Mouse (Mus musculus): ENCODE measurements around the gene H2-Eb1.
A peak's percentile ranks its signal among the peaks of the same experiment; 100 is the strongest.
"Not testable (repeated sequence)": the region's sequence is repeated elsewhere in the genome, so short reads cannot be mapped to it uniquely, and the experiment has no call there.

H2-Eb1 gene

DNA sequence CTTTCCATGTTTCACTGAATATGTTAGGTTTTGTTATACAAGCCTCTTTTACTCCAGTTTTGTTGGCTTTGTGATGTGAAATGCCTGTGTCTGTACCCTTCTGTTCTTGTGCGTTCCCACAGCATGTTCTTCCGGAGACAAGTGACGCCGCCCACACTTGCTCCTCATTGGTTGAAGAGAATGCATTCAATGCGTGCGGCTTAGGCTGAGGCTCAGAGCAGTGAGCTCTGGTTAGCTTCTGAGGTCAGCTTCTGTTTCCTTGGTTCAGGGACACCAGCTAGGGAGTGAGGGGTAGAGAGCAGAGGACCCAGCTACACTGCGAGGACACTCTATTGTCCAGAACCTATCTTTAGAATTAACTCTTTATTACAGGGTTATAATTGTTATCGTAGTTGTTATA, 14.1 kb upstream of the H2-Eb1 start:
- peak; percentile 29 for DNase-seq (ENCODE audit: low spot score)

DNA sequence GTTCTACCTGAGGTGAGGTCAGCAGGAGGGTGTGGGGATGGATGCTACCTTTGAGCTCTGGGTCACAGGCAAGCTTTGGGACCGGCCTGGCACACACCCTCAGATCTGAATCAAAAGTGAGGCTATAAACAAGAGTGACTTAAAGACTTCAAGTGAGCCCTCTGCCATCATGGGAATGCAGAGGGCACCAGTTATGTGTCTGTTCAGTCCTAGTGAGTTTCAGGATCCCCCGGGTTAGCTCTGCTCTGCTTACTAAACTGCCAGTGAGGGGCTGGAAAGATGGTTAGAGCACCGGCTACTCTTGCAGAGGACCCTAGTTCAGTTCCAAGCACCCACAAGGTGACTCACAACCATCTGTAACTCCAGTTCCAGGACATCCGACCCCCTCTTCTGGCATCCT, 13.1 kb upstream of the H2-Eb1 start:
- DNase-seq (ENCODE audit: low spot score): no peak

DNA sequence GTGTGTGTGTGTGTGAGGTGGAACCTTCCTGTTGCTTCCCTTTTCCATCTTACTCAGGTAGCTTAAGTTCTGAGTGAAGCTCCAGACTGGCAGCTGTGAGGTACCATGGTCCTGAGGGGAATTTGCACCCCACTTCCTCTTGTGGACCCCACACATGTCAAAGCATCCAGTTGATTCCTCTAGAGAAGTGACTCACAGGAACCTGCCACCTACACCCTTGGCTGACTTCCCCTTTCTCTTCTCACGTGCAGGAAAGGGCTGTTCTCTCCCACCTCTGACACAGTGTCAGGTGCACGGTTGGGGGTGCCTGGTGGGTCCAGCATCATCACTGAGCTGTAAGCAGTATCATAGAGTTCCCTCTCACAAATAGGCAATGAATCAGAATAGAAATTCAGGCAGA, 12.1 kb upstream of the H2-Eb1 start:
- DNase-seq (ENCODE audit: low spot score): no peak

DNA sequence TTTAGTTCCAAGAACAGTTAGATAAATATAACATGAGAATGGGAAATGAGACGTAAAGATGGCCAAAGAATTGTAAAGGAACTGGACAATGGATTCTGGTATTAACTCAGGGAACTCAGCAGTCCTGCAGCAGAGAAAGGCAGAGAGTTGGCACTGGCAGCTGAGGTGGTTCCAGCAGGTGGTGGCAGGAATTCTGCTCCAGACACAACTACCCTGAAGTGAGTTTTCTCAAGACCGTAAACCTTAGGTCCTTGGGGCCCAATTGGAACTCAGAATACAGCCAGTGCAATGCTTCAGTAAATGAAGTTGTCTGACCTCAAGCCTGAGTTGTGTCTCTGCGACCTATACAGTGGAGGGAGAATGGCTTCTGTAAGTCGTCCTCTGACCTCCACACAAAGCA, 11.4 kb upstream of the H2-Eb1 start:
- DNase-seq (ENCODE audit: low spot score): no peak

DNA sequence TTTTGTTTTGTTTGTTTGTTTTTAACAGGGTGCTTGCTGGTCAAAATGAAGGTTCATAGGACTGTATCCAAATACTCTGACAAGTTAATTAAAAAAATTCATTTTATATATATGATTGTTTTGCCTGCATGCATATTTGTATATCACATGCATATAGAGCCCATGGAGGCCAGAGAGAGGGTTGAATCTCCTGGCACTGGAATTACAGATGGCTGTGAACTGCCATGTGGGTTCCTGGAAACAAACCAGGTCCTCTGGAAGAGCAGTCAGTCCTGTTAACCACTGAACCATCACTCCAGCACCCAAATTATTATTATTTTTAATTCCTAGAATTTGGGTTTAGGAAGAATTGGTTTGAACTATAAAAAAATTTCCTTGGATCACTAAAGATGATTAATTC, 10.4 kb upstream of the H2-Eb1 start:
- DNase-seq (ENCODE audit: low spot score): no peak

DNA sequence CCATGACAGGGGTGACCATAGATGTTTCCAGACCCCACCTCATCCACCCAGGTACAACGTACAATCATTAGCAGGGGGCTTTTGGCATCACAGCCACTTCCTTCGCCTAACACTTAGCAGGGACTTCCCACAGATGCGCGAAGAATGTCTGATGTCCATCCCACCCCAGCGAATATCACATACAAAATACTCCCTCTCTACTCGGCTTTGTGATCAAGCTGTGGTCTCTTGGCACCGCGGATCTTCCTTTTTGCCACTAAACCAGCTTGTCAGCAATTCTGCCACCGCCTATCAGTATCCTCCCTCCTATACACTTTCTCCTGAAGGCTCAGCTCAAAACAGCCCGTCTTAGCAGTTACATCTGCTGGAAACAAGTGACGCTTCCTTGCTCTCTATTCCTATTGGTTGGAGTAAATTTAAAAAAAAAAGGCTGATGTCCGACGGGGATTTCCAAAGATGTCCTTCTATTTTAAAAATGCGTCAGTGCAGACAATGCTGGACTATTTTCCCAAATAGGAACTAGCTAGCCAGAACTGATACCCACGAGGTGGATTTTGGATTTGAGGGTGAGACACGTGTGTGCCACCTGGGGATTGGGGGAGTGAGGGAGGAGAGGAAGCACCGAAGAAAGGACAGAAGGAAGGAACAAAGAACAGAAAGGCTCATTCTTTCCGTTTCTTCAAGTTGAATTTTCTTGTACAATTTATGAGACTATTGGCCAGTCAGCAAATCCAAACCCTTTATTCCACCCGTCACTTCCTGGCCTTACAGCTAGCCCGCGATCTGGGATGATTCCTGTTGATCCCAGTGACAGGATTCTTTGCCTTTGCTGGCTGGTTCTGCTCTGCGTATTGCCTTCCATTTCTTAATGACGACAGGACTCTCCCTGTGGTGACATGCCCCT, 9.5 kb upstream of the H2-Eb1 start:
- DNase-seq (ENCODE audit: low spot score): no peak

DNA sequence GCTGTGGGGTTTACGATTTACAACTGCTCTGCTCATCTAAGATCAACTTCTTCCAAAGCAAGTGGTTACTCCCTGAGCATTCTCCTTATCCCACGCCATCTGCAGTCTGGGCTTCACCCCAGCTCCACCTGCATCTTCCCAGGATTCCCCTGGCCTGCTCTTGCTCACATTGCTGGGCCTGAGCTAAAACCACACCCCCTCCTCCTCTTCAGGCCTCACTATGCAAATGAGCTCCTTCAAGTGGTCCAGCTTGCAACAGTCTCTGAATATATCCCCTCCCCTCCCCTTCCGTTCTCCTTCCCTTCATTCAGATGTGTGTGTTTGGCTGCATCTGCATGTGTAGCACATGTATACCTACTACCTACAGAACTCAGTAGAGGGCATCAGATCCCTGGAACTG, 6.3 kb upstream of the H2-Eb1 start:
- no peak for DNase-seq (ENCODE audit: low spot score)

DNA sequence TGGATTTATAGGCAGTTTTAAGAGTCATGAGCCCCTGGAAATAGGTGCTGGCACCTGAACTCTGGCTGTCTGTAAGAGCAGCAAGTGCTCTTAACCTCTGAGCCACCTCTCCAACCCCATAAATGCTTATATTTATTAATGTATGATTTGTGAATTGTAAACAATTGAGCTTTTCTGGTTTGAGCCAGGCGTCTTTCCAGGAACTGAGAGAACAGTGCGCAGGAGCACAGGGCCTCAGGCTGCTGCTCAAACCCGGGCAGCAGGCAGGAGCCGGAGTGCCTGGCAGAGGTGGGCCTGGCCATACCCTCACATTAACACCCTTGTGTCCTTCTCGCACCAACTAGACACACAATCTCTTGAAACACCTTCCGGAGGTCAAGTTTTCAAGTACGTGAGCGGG, 5.6 kb upstream of the H2-Eb1 start:
- no peak for DNase-seq (ENCODE audit: low spot score)

DNA sequence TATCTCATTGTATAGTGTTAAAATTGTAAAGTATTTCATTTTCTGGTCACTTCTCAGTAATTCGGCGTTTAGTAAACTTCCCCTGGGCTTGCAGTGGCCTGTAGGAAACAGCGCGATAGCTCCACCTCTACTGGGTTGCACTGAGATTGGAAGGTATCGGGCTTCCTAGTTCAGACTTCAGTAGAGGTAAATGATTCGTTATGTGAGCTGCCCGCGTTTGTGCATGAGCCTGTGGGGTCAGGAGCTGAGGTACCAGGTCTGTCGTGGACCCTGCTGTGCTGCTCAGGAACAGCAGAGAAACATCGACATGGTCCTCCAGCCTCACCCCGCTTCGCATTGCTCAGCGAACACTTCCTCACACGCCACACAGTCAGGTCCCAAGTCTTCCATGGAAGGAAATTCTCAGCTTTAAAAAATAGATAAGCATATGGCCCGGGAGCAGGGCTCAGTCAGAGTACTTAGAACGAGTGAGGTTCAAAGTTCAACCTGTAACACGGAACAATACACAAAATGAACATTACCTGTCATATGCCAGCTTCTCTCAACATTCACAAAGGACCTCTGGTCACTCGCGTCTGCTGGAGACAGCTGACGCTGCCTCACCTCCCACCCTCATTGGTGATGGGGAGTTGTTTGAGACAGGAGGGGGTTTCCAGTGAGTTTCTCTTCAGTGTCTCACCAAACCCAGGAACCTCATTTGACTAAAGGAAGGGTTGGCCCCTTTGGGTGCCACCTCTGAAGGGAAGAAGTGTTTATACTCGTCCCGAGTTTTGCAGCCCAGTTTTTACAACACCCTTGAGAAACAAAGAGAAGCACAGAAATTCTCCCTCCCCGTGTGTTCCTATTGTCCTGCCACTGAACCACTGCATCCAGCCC, 4.7 kb upstream of the H2-Eb1 start:
- DNase-seq (ENCODE audit: low spot score): no peak

DNA sequence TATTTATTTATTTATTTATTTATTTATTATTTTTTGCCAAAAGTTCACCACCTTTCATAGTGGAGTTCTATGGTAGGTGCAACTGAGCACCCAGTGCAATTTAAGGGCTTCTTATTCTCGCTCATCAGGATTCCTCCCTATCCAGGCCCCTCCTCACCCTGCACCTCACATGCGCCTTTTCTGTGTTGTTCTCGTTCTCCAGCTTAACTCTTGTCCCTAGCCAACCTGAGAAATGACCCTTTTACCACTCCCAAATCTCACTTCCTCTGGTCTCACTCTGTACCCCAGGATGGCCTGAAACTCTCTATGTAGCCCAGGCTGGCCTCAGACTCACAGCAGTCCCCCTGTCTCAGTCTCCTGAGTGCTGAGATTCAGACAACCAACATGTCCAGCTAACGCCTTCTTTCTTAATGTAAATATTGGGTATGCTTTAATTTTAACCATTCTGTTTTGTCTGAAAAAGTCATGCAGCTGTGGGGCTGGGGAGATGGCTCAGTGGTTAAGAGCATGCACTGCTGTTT, 3.9 kb upstream of the H2-Eb1 start:
- DNase-seq (ENCODE audit: low spot score): no peak

DNA sequence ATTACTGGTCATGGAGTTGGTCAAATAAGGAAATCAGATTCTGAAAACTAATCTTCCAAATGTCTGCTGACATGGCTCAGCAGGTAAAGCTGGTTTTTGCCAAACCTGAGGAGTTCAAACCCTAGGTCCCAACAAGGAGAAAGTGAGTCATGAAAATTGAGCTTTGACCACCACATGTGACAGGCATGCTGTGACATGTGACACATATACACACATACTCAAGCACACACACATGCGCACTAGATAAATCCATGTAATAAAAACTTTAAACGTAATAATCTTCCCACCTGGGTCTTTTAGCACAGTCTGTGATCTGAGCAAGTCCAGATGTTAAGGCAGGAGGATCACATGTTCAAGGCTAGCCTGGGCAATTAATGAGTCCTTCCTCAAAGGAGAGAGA, 1.9 kb upstream of the H2-Eb1 start:
- DNase-seq (ENCODE audit: low spot score): no peak

DNA sequence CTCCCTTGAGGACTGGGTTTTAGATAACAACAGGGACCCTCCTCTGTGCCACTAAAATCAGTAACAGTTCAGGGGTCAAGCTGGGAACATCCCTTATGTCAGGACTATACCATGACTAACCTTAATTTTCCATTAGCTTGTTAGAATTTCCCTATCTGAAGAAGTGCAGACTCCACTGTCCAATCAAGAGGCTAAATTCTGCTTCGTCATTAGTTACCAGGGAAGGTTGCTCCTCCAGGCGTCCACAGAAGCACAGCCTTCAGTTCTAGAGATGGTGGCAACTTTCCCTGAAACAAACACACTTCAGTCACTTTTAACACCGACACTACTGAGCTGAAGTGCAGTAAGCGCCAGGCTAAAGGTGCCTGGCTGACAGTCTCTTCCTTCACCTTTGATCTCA, 916 bp upstream of the H2-Eb1 start:
- DNase-seq (ENCODE audit: low spot score): peak; percentile 50

DNA sequence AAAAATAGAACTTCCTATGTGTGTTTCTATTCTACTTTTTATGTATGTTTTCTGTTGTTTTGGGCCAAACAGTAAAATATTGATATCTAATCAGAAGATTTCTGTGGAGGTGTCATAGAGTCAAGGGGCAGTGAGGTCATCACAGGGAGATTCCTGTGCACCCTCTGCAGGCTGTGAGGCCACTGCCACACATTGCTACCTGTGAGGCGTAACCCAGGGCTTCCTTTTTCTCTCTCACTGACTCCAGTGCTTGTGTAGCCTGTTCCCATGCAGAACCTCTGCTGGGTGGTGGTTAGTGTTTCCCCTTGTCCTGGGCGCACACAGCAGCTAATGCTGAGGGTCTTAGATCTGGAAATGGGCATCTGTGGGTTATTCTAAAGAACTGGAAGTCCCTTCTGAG, 740 bp downstream of the H2-Eb1 start:
- no peak for DNase-seq (ENCODE audit: low spot score)

DNA sequence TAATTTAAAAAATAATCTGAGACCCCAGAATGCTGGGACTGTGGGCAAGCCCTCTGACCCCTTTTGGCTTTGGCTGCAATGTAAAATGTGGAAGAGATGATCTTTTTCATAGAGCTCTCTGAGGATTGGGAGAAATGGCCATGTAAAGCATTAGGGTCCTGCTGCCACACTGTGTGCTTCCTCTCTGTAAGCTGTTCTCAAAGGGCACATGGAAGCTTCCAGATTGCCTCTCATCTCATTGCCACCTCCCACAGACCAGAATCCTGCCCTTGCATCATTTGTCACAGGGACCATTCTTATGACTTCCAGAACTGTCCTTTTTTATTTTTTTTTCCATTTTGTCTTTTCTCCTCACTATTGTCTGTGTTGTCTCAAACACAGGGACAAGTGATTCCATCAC, 1.5 kb downstream of the H2-Eb1 start:
- DNase-seq (ENCODE audit: low spot score): no peak

DNA sequence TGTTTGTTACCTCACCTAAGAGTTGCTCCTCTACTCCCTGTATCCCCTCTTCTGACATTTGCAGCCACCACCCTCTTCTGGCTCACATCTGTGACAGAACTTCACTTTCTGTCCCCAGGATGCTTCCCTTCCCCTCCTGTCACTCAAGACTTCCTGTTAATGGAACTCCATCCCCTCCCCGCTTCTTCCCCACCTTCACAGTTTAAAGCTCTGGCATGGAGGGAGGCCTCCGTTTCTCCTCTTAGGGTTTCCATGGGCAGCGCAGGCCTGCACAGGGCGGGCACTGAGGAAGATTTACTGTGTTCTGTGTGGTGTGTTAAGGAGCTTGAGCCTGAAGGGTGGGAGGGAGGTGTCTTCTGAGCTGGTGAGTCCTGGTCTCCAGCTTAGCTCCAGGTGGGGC, 2.5 kb downstream of the H2-Eb1 start:
- no peak for DNase-seq (ENCODE audit: low spot score)

DNA sequence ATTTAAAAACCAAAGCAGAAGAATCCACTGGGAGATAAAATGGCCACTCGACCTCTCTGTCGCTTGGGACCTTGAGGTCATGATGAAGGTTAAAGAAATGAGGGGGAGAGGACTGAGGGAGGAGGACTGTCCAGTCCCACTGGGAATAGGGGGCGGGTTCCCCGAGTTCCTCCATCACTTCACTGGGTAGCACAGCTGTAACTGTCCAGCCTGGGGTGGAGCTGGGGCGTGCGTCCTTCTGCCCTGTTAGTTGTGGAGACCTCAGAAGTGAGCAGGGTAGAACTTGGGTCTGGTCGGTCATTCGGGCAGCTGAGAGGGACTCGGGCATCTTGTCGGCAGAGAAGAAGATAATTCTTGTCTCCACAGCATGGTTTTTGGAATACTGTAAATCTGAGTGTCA, 3.6 kb downstream of the H2-Eb1 start:
- no peak for DNase-seq (ENCODE audit: low spot score)

DNA sequence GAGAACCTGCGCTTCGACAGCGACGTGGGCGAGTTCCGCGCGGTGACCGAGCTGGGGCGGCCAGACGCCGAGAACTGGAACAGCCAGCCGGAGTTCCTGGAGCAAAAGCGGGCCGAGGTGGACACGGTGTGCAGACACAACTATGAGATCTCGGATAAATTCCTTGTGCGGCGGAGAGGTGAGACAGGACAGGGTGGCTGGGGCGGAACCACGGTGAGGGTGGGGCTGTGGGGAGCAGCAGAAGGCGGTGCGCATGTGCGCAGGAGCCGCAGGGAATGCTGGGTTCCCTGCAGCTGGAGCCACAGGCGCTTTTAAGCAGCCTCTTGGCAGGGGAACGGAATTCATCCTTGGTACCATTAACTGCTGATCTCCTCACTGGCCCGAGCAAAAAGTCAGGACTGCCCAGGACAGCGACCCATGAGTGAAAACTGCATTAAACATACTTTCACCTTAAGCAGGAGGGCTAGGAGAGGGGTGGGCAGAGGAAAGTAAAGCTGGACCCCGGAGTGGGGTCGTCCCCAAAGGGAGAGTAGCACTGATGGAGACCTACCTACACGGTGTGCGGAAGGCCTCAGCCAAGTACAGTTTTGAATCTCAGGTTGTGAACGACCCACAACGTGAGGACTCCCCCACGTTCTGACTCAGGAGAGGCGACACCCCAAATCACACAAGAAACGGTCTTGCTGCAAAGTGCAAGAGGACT, 4.2 kb downstream of the H2-Eb1 start:
- peak; percentile 63 for DNase-seq (ENCODE audit: low spot score)

DNA sequence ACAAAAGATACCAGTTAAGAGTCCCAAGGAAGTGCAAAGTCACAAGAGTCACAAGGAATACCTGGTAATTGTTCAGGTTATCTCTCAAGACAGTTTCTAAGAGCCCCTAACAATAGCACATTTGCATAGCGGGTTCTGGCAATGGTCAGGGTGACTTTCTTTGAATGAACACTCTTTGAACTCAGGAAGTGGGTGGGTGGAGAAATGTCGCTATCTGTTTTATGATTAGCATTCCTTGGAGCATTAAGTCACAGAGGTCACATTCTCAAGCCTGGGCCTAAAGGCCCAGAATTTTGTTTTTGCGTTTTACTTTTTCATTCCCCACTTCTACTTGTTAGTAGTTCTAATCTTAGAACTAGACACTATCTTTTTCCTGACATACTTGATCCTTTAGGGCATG, 4.9 kb downstream of the H2-Eb1 start:
- not testable (repeated sequence) for DNase-seq (ENCODE audit: low spot score)

DNA sequence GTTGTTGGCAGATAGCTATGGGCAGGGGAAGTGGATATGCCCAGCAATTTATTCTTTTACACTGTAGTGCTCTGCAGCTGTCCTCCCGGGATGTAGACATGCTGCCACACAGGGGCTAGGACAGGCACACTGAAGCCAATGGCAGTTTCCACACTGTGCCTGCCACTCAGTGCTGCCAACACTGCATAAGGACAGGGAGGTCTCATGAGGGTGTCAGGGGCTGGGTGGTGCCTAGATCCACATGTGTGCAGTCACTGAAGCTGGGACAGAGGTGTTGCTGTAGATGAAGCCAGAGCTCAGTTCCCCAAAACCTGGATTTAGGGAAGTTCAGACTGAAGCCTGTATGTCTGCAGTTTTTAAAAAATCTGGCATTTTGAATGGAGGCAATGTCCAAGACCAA, 6.5 kb downstream of the H2-Eb1 start:
- no peak for DNase-seq (ENCODE audit: low spot score)

DNA sequence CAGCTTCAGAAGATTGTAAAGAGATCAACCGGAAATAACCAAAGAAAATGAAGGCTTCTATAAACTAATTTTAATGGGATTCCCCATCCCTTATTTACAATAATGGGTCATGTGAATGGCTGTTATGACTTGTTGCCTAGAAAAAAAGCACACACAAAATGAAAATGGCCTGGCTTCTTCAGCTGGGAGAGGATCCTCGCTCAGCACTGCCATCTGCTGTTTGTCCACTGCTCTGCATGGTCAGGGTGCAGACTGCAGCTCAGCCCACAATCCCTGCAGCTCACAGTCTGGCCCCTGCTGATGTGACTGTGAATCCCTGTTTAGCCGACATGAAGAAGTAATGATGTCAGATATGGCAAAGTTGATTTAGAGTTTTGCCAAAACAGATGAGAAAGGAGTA, 7.7 kb downstream of the H2-Eb1 start:
- DNase-seq (ENCODE audit: low spot score): no peak

DNA sequence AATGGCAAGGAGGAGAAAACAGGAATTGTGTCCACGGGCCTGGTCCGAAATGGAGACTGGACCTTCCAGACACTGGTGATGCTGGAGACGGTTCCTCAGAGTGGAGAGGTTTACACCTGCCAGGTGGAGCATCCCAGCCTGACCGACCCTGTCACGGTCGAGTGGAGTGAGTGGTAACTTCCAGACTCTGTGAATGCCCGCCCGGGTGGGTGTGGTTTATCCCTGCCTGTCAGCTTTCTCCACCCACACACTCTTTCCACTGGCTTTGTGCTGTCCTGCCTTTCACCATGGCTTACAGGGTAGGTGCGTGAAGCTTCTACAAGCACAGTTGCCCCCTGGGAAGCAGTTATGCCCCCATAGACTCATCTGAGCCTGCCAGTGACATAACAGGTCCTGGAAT, 8.6 kb downstream of the H2-Eb1 start:
- DNase-seq (ENCODE audit: low spot score): no peak

DNA sequence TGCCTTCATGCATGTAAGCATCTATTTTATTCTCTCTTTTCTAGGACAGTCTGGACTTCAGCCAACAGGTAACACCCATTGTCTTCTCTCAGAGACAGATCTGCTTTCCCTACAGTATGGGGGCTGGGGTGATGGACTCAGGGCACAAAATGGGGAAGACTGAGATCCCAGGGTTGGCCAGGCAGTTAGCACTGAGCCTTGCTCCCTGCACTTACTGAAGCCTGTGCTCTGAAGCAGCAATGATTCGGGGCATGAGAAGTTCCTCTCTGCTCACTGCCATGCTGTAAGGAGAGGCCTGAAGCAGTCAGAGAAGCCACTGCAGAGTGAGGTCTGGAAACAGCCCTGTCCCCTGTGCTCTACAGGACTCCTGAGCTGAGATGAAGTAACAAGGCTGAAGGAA, 9.8 kb downstream of the H2-Eb1 start:
- no peak for DNase-seq (ENCODE audit: low spot score)

All from ovary, adult 18-20 months (tissue).